Mouse (Mus musculus) thymus, adult 18-20 months (tissue): ENCODE data around the gene Zfp653.
"Not testable (repeated sequence)": the region's sequence is repeated elsewhere in the genome, so short reads cannot be mapped to it uniquely, and the experiment has no call there.

Source experiments
- DNase-seq, 2 experiments: peaks; one replicate each; pipeline ENCODE4 v3.0.0; 2022; ENCODE audit warnings: mixed read lengths in 2 of 2

The Zfp653 gene

GRCm38 (mm10) chr9:22070791-22071573 lies at the start of gene Zfp653, which contains the start of gene Gm49318:
Gene Zfp653, minus strand, starts transcription at chr9:22071376.
Gene Gm49318, minus strand, starts transcription at chr9:22071259.
- DNase-seq = peak; percentile 94 to 95

GRCm38 (mm10) chr9:22119543-22119942 lies 48.4 kb upstream of the Zfp653 start:
- no peak for DNase-seq

- DNase-seq = peak in 1 of 2 experiments; percentile 41
These were observed 46.7 kb upstream of the Zfp653 start for GRCm38 (mm10) chr9:22117754-22118456.

GRCm38 (mm10) chr9:22116740-22117426 lies 45.7 kb upstream of the Zfp653 start, which contains the start of gene Elof1:
Gene Elof1, minus strand, starts transcription at chr9:22117172.
- peak; percentile 91 to 95 for DNase-seq

GRCm38 (mm10) chr9:22116086-22116485 lies 44.9 kb upstream of the Zfp653 start:
- no peak for DNase-seq

GRCm38 (mm10) chr9:22115635-22116034 lies 44.5 kb upstream of the Zfp653 start:
- no peak for DNase-seq

GRCm38 (mm10) chr9:22108194-22108593 lies 37.0 kb upstream of the Zfp653 start:
- no peak for DNase-seq

GRCm38 (mm10) chr9:22099922-22100321 lies 28.7 kb upstream of the Zfp653 start:
- no peak for DNase-seq

- DNase-seq = no peak
These were observed 28.0 kb upstream of the Zfp653 start, which contains the start of gene Cnn1 for GRCm38 (mm10) chr9:22098993-22099696. Gene Cnn1, plus strand, starts transcription at chr9:22099216.

- peak; percentile 56 to 63 for DNase-seq
These were observed 24.7 kb upstream of the Zfp653 start for GRCm38 (mm10) chr9:22095854-22096307.

GRCm38 (mm10) chr9:22092746-22093145 lies 21.6 kb upstream of the Zfp653 start:
- no peak for DNase-seq

GRCm38 (mm10) chr9:22089986-22090385 lies 18.8 kb upstream of the Zfp653 start:
- no peak for DNase-seq

- no peak for DNase-seq
These were observed 18.1 kb upstream of the Zfp653 start for GRCm38 (mm10) chr9:22089281-22089680.

- DNase-seq = no peak
These were observed 15.9 kb upstream of the Zfp653 start for GRCm38 (mm10) chr9:22087034-22087618.

- no peak for DNase-seq
These were observed 14.8 kb upstream of the Zfp653 start for GRCm38 (mm10) chr9:22086012-22086411.

GRCm38 (mm10) chr9:22085022-22085834 lies 14.1 kb upstream of the Zfp653 start, which contains the start of gene Ecsit:
Gene Ecsit, minus strand, starts transcription at chr9:22085438.
- DNase-seq = peak; percentile 82 to 91

GRCm38 (mm10) chr9:22084667-22085021 lies 13.5 kb upstream of the Zfp653 start:
- DNase-seq = no peak

- DNase-seq = no peak
These were observed 5.0 kb upstream of the Zfp653 start for GRCm38 (mm10) chr9:22076223-22076622.

GRCm38 (mm10) chr9:22075778-22076177 lies 4.6 kb upstream of the Zfp653 start:
- DNase-seq = not testable (repeated sequence)

- peak in 1 of 2 experiments; percentile 23 for DNase-seq
These were observed 1.1 kb upstream of the Zfp653 start for GRCm38 (mm10) chr9:22072276-22072675.
